Mouse (Mus musculus): ENCODE measurements around the gene Lhx8. TPM values are rescaled to one million over a fixed set of nuclear protein-coding genes. Genes with fewer than 3 reads are reported as not detected.
A peak's percentile ranks its signal among the peaks of the same experiment; 100 is the strongest.

Lhx8 gene
- polyA plus RNA-seq, 1 experiment from 2014 or later, result 0.43 TPM

DNA sequence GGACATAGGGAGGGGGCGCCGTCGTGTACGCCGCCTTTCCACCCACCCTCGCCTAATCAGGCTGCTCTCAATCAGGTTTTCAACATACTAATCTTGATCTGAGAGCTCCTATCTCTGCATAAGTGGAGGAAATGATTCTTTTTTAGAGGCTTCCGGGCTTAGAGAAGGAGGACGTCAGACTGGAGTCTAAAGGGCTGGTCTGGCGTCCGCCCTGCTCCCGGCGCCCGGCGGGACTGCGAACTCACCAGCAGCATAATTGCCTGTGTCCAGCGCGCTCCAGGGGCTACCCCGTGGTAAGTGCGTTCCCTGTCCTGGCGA is 1.7 kb upstream of the Lhx8 start:
- Histone ChIP-seq H3K4me1 (peaks cover 22% of the 10 kb centered on the region), H3K9me3 (no peaks in the 10 kb centered on the region), H3K4me3 (peak overlapping the region; percentile 11; the same call in 1 of the 2 replicates), H3K27me3 (replicated peaks) (peaks cover 92% of the 10 kb centered on the region), H3K27ac (no peak overlapping the region), H3K36me3 (no peaks in the 10 kb centered on the region), H3K9ac (no peak overlapping the region), H3K4me2 (replicated peaks) (peak overlapping the region; percentile 30; the same call in 1 of the 2 replicates)
- ATAC-seq (ENCODE audit: low FRiP score, low read depth), result no peak
- WGBS, result 1% methylated on average over 20 of the region's 20 CpGs

DNA sequence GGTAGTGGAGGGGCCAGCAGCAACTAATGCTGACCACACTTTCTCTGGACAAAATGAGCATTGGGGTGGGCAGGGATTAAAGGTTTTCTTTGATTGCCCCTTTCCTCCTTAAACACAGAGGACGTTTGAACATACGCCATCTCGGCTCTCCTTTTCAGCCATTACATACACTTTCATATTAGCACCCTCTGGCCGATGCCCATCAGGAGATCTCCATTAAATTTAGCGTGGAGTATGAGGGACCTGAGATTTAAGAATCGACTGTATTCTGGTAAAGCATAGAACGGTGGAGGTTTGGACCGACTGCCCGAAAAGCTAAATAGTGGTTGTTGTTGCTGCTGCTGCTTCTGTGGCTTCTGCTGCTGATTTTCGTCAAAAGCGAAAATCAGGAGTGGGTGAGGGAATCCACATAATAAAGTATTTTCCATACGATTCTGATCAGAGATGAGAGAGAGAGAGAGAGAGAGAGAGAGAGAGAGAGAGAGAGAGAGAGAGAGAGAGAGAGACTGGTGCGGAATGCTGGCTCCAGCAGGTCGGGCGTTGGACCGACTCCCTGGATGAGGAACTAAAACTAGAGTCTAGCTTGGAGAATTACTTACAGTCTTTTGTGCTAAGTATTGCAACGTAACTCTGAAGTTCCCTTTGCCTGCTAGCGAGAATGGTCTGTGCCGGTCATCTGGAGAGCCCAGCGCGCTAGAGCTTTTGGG is 1.2 kb upstream of the Lhx8 start:
- Histone ChIP-seq H3K9me3 (no peaks in the 10 kb centered on the region), H3K4me3 (peak overlapping the region; percentile 11; the same call in 1 of the 2 replicates), H3K4me2 (replicated peaks) (peak overlapping the region; percentile 30; the same call in 1 of the 2 replicates)

DNA sequence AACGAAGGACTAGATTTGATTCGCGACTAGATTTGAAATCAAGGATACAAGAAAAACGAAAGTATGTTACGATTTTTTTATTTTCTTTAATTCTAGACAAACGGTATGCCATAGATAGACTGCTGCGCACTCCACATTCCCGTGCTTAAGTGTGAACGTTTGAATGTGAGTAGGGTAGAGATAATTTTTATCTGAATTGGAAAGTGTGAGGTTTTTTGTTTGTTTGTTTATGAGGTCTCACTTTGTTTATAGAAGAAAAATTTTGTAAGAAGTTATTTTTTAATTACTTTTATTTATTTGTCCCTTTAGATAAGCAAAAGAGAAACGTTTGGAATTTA is 513 bp upstream of the Lhx8 start:
- Histone ChIP-seq H3K36me3 (no peaks in the 10 kb centered on the region), H3K9me3 (no peaks in the 10 kb centered on the region), H3K27me3 (replicated peaks) (peaks cover 92% of the 10 kb centered on the region), H3K4me2 (replicated peaks) (no peak overlapping the region), H3K4me1 (peaks cover 22% of the 10 kb centered on the region), H3K4me3 (no peak overlapping the region), H3K27ac (no peak overlapping the region), H3K9ac (no peak overlapping the region)
- ATAC-seq (ENCODE audit: low FRiP score, low read depth), result no peak
- under 1% methylated on average over 10 of the region's 10 CpGs for WGBS

More for the DNA sequence above, 1.2 kb upstream of the Lhx8 start:
- peaks cover 22% of the 10 kb centered on the region for H3K4me1 ChIP-seq
- H3K27ac ChIP-seq, result no peak overlapping the region
- peaks cover 92% of the 10 kb centered on the region for H3K27me3 ChIP-seq (replicated peaks)
- no peaks in the 10 kb centered on the region for H3K36me3 ChIP-seq
- H3K9ac ChIP-seq, result no peak overlapping the region
- no peak for ATAC-seq (ENCODE audit: low FRiP score, low read depth)
- WGBS, result under 1% methylated on average over 21 of the region's 21 CpGs

DNA sequence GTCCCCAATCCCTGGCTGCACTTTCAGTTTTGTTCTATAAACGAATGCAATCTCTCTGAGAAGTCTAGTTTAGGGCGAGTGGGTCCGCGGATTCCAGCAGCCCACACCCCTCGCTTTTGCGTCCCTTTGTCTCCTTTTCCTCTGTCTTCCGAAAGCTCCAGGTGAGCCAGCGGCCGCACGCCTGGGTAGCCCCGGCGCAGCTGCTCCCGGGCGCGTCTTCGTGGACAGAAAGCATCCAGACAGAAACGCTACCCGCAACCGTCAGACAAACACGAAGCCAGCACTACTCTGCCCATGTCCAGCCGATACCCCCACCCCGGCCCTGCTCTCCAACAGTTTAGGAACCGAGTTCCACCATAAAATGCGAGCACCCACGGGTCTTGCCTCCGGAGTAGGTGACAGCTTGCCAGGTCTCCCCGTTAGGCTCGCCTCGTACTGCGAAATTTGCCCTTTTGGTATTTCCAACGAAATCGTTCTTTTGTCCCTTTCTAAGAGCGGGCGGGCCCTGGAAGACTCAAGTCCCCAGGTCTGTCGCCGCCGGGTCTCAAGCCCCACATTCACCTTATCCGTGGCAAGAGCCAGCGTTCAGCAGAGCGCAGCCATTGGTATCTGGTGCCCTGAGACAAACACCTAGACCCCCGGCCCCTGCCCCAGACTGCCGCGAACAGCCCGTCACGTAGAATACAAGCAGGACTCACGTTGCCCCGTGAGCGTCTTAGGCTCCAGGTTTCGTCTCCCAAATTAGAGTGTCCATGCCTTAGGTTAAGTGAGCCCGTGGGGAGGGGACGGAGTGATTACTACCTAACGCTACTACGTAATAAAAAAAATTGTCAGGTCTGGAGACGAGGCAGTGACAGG is 907 bp downstream of the Lhx8 start:
- Histone ChIP-seq H3K4me1 (peaks cover 22% of the 10 kb centered on the region), H3K4me3 (no peak overlapping the region; the same call in 1 of the 2 replicates), H3K9ac (no peak overlapping the region), H3K27me3 (replicated peaks) (peaks cover 91% of the 10 kb centered on the region), H3K4me2 (replicated peaks) (peak overlapping the region; percentile 39), H3K36me3 (no peaks in the 10 kb centered on the region), H3K9me3 (no peaks in the 10 kb centered on the region), H3K27ac (no peak overlapping the region)
- peak; percentile 13; the same call in 1 of the 2 replicates for ATAC-seq (ENCODE audit: low FRiP score, low read depth)
- under 1% methylated on average over 54 of the region's 54 CpGs for WGBS

DNA sequence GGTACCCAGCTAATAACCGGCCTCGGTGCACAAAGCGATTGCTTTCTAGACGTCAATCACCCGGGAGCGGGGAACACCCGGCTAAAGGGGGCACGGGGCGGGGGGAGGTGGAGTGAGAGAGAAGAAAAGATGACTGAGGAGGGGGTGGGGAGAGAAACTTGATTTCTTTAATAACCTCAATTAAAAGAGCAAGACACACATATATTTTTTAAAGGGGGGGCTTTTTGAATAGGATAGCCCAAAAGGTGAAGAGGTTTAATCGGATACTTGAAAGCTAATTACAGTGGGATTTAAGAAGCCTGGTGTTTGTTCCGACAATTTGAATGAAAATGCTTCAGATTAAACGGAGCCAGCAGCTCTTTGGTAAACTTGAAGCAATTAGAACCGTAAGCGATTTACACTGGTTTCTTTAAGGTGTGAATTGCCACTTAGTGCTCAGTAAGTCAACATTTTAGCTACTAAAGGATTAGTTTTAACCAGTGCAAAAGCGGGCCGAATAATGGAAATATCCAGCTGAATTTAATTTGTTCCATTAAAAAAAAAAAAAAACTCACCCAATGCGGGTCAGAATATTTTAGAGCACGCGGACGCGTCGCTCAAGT is 1.6 kb downstream of the Lhx8 start:
- no peak; the same call in 1 of the 2 replicates for ATAC-seq (ENCODE audit: low FRiP score, low read depth)
- peaks cover 22% of the 10 kb centered on the region for H3K4me1 ChIP-seq
- no peak overlapping the region for H3K27ac ChIP-seq
- H3K9ac ChIP-seq, result peak overlapping the region; percentile 35; the same call in 1 of the 2 replicates
- H3K9me3 ChIP-seq, result no peaks in the 10 kb centered on the region
- H3K27me3 ChIP-seq (replicated peaks), result peaks cover 87% of the 10 kb centered on the region
- H3K4me2 ChIP-seq (replicated peaks), result peak overlapping the region; percentile 78
- WGBS, result under 1% methylated on average over 22 of the region's 22 CpGs
- peak overlapping the region; percentile 40 for H3K4me3 ChIP-seq
- H3K36me3 ChIP-seq, result no peaks in the 10 kb centered on the region

DNA sequence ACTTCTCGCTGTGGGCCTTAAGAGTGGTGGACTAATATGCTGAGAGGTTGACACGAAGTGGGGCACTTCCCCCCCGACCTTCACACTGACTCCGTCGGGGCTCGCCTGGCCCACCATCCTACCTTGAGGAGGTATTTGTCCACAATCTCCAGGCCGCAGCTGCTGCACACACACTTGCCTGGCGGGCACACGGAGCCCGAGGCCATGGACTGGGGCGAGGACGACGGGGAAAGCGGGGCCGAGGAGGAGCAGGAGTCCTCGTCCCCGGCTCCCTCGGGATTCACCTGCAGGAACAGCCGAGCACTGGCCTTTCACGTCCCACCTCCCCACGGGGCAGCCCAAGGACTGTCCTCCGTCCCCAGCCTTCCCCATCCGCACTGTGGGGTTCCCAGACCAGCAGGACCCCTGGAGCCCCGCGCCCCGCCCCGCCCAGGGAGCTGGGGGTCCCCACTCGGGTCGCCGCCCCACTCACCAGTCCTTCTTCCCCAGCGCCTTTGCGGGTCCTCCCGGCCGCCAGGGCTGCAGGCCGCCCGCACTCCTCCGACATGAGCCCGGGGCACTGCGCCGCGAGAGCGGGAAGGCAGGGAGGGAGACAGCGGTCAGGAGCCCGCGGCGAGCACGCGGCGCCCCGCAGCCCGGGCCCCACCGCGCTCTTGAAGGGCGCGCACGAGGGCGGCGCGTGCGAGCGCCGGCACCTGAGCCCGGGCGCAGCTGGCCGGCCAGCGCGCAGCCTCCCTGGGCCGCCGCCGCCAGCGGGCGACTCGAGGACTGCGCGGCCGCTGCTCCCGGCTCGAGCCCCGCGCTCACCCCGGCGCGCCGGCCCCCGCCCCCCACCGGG is 2.4 kb downstream of the Lhx8 start:
- Histone ChIP-seq H3K9ac (peak overlapping the region; percentile 35), H3K9me3 (no peaks in the 10 kb centered on the region), H3K27me3 (replicated peaks) (peaks cover 84% of the 10 kb centered on the region), H3K4me2 (replicated peaks) (peak overlapping the region; percentile 78), H3K27ac (no peak overlapping the region), H3K36me3 (no peaks in the 10 kb centered on the region), H3K4me3 (peak overlapping the region; percentile 40), H3K4me1 (peaks cover 22% of the 10 kb centered on the region)
- peak; percentile 87 for ATAC-seq (ENCODE audit: low FRiP score, low read depth)
- WGBS, result under 1% methylated on average over 86 of the region's 86 CpGs

DNA sequence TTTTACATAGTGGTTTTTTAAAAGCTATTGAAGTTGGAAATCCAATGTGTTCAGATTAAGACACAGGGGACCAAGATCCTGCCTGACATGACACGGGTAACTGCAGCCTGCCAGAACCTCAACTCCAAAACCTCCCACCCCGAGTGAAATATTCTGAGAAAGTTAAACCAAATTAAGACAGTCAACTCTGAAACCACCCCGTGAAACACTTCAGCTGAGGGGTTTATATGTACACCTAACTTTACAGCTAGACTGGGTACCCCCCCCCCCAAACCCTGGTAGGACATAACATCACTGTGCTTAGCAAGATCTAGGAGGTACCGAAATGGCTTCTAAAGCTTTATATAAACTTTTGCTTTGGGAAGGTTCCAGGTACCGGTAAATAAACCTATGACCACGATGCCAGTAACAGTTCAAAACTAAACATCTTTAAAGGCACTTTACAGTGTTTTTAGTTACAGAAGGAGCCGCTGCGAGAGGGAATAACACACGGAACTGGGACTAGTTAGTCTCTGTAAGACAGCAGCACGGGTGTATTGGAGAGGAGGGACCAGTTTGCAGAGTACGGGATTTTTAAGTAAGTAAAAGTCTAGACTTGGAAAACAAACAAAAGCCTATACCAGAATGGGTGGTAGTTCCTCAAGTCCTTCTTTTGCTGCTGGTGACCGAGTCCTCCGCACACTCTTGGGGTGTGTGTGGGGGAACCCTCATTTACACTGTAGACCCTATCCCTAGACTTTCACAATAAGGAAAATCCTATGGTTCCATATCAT is 3.2 kb downstream of the Lhx8 start:
- no peak overlapping the region for H3K9ac ChIP-seq
- H3K36me3 ChIP-seq, result no peaks in the 10 kb centered on the region
- H3K4me3 ChIP-seq, result no peak overlapping the region
- WGBS, result 2% methylated on average over 13 of the region's 13 CpGs
- H3K4me2 ChIP-seq (replicated peaks), result peak overlapping the region; percentile 78; the same call in 1 of the 2 replicates
- peaks cover 22% of the 10 kb centered on the region for H3K4me1 ChIP-seq
- peaks cover 76% of the 10 kb centered on the region for H3K27me3 ChIP-seq (replicated peaks)
- no peaks in the 10 kb centered on the region for H3K9me3 ChIP-seq
- 0 out of 2 replicates have a peak, but pooled peaks have one; percentile 1 for ATAC-seq (ENCODE audit: low FRiP score, low read depth)
- H3K27ac ChIP-seq, result no peak overlapping the region

DNA sequence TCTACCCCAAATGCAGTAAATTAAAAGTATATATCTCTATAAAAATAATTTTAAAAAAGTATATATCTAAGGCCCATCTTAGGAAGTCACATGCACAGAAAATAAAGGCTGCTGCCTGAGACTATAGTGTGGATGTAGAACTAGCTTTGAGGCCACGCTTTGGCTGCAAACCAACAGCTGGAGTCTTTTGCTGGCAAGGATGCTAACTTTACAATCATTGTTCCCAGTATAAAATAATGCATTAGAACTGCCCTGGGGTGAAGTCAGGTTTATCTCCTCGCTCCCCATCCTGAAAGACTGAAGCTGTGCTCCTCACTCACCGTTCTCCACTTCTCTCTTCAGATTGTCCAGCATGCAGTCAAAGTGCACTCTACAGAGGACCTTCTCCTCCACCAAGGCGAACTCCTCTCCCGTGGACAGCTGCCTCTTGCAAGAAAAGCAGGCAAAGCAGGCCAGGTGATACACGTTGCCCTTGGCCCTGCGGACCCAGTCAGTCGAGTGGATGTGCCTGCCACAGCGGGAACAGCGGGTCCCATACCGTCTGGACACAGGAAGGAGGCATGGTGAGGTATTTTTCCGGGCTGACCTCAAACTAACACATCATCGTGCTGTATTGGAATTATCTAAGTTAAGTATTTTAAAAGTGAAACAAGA is 8.4 kb downstream of the Lhx8 start:
- peaks cover 33% of the 10 kb centered on the region for H3K27me3 ChIP-seq (replicated peaks)
- H3K9me3 ChIP-seq, result no peaks in the 10 kb centered on the region
- no peaks in the 10 kb centered on the region for H3K36me3 ChIP-seq
- no peaks in the 10 kb centered on the region for H3K4me1 ChIP-seq
- H3K9ac ChIP-seq, result no peak overlapping the region
- no peak for ATAC-seq (ENCODE audit: low FRiP score, low read depth)
- no peak overlapping the region for H3K4me2 ChIP-seq (replicated peaks)
- no peak overlapping the region for H3K27ac ChIP-seq
- H3K4me3 ChIP-seq, result no peak overlapping the region
- WGBS, result 73% methylated on average over 13 of the region's 13 CpGs

DNA sequence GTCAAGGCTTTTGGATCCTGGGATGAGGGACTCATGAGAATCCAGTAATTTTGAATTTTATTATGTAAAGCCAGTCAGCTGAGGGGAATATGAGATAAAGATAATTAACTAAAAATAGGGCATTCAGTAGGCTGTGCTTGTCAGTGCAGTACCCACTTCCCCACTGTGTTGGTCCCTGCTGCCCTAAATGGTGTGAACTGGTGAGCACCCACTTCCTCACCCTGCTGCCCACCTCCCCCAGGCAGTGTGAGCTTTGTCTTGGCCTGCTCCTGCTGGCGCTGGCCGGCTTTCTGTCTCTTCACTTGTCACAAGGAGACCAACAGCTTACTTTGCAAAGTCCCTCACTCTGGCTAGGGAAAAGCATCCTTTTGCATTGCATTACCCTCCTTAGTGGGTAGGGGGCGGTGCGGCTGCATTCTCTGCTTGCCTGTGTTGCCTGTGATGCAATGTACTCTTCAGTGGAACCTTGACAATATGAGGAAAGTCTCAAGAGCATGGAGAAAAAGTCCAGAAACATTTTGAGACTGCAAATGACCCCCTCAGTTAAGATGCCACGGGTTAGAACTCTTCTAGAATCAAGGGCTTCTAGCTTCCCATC is 12.7 kb downstream of the Lhx8 start:
- H3K27ac ChIP-seq, result no peak overlapping the region
- no peaks in the 10 kb centered on the region for H3K9me3 ChIP-seq
- no peak overlapping the region for H3K4me2 ChIP-seq (replicated peaks)
- 0 out of 2 replicates have a peak, but pooled peaks have one; percentile 48 for ATAC-seq (ENCODE audit: low FRiP score, low read depth)
- H3K4me1 ChIP-seq, result no peaks in the 10 kb centered on the region
- H3K36me3 ChIP-seq, result no peaks in the 10 kb centered on the region
- no peak overlapping the region for H3K4me3 ChIP-seq
- no peak overlapping the region for H3K9ac ChIP-seq
- WGBS, result 18% methylated on average over 5 of the region's 5 CpGs
- H3K27me3 ChIP-seq (replicated peaks), result peaks cover 2% of the 10 kb centered on the region; the same call in 1 of the 2 replicates

DNA sequence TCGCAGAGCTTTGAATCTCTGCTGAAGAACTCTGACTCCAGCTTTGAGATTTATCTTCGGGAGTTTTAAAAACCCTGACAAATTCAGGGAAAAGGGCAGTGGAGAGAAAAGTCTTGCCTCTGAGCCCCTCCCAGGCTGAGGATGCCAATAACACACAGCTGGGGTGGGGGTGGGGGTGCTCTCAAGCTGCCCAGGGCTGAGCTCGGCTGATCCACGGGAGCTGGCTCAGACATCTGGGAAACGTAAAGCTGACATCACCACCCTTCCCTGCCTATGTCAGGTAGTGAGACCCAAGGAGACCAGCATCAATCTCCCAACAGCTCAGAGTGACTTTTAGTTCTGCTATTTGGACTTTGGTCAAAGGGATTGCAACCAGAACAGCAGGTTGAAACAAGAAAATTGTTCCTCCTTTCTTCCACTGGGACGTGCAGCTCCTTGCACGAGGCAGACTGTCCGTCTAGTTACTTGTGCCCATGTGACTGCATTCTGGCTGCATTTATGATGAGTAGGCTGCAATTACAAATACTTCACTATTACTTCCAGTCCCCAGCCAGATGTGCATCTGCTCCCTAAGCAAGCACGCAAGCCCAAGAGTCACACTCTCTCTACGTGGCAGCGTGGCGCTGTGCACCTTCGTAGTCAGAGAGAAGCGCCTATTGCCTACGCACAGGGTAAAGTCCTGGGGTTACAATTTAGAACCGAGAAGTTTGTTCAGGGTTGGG is 25.1 kb downstream of the Lhx8 start:
- Histone ChIP-seq H3K4me3 (no peak overlapping the region), H3K9me3 (no peaks in the 10 kb centered on the region), H3K36me3 (no peaks in the 10 kb centered on the region), H3K27ac (no peak overlapping the region), H3K4me2 (replicated peaks) (no peak overlapping the region), H3K27me3 (replicated peaks) (no peaks in the 10 kb centered on the region), H3K9ac (no peak overlapping the region), H3K4me1 (no peaks in the 10 kb centered on the region)
- ATAC-seq (ENCODE audit: low FRiP score, low read depth), result no peak
- 72% methylated on average over 16 of the region's 16 CpGs for WGBS
